Mouse (Mus musculus): Measurements from ENCODE around the gene Copb2.
A peak's percentile ranks its signal among the peaks of the same experiment; 100 is the strongest.

Copb2 gene

GRCm38 (mm10) chr9:98563137-98564126, at the start of gene Copb2:
Gene Copb2 (plus strand): TSS chr9:98563721.
- peak; percentile 98 for DNase-seq

- DNase-seq: no peak
These were observed 39.6 kb upstream of the Copb2 start for GRCm38 (mm10) chr9:98523872-98524271.

GRCm38 (mm10) chr9:98524786-98525542, 38.6 kb upstream of the Copb2 start:
- no peak for DNase-seq

GRCm38 (mm10) chr9:98525543-98525924, 38.0 kb upstream of the Copb2 start:
- DNase-seq: no peak

GRCm38 (mm10) chr9:98527226-98527625, 36.3 kb upstream of the Copb2 start:
- no peak for DNase-seq

- no peak for DNase-seq
These were observed 33.7 kb upstream of the Copb2 start for GRCm38 (mm10) chr9:98529776-98530175.

- no peak for DNase-seq
These were observed 32.5 kb upstream of the Copb2 start for GRCm38 (mm10) chr9:98530999-98531398.

GRCm38 (mm10) chr9:98534675-98535280, 28.7 kb upstream of the Copb2 start:
- DNase-seq: no peak

- no peak for DNase-seq
These were observed 27.8 kb upstream of the Copb2 start for GRCm38 (mm10) chr9:98535763-98536162.

- DNase-seq: no peak
These were observed 25.4 kb upstream of the Copb2 start for GRCm38 (mm10) chr9:98538017-98538712.

GRCm38 (mm10) chr9:98538713-98539360, 24.7 kb upstream of the Copb2 start:
- peak; percentile 54 for DNase-seq

GRCm38 (mm10) chr9:98544042-98544441, 19.5 kb upstream of the Copb2 start:
- no peak for DNase-seq

- DNase-seq: no peak
These were observed 20.3 kb downstream of the Copb2 start for GRCm38 (mm10) chr9:98583852-98584251.

GRCm38 (mm10) chr9:98600094-98600493, 36.6 kb downstream of the Copb2 start:
- no peak for DNase-seq

- peak; percentile 82 for DNase-seq
These were observed 37.8 kb downstream of the Copb2 start, which contains the start of gene Mrps22 for GRCm38 (mm10) chr9:98601156-98601836. Gene Mrps22 (minus strand): TSS chr9:98601660.

GRCm38 (mm10) chr9:98601837-98602359, 38.4 kb downstream of the Copb2 start:
- no peak for DNase-seq

- DNase-seq: no peak
These were observed 41.4 kb downstream of the Copb2 start for GRCm38 (mm10) chr9:98604896-98605295.

GRCm38 (mm10) chr9:98628480-98628879, 65.0 kb downstream of the Copb2 start:
- DNase-seq: peak; percentile 30

- no peak for DNase-seq
These were observed 70.0 kb downstream of the Copb2 start for GRCm38 (mm10) chr9:98633287-98634162.
